Mouse (Mus musculus): ENCODE results near the gene Olfr649. TPM values are rescaled to one million over a fixed set of nuclear protein-coding genes. Genes with fewer than 3 reads are reported as not detected.

The Olfr649 gene
- not detected for total RNA-seq (2021)
- long read RNA-seq, experiment 1 = 0 reads
- long read RNA-seq, experiment 2 = 0 reads

GRCm38 (mm10) chr7:104195885-104196284 lies at the start of gene Olfr649:
Gene Olfr649 (minus strand): TSS chr7:104195985.
- DNase-seq (ENCODE audit: low spot score in 2 of 2) = no peak

GRCm38 (mm10) chr7:104244287-104245181 lies 48.7 kb upstream of the Olfr649 start, which contains the start of gene Trim34a:
Gene Trim34a (plus strand): TSS chr7:104244457.
- DNase-seq (ENCODE audit: low spot score in 2 of 2) = peak; percentile 4 to 12

GRCm38 (mm10) chr7:104243616-104244015 lies 47.8 kb upstream of the Olfr649 start:
- DNase-seq (ENCODE audit: low spot score in 2 of 2) = no peak

GRCm38 (mm10) chr7:104240857-104241256 lies 45.1 kb upstream of the Olfr649 start:
- DNase-seq (ENCODE audit: low spot score in 2 of 2) = no peak

GRCm38 (mm10) chr7:104231203-104231602 lies 35.4 kb upstream of the Olfr649 start:
- peak in 1 of 2 experiments; percentile 2 for DNase-seq (ENCODE audit: low spot score in 2 of 2)

- no peak for DNase-seq (ENCODE audit: low spot score in 2 of 2)
Observed at GRCm38 (mm10) chr7:104218701-104219569, 23.1 kb upstream of the Olfr649 start, which contains the start of gene Trim6. Gene Trim6 (plus strand): TSS chr7:104218793.

GRCm38 (mm10) chr7:104217881-104218280 lies 22.1 kb upstream of the Olfr649 start:
- no peak for DNase-seq (ENCODE audit: low spot score in 2 of 2)

GRCm38 (mm10) chr7:104216011-104216535 lies 20.3 kb upstream of the Olfr649 start:
- no peak for DNase-seq (ENCODE audit: low spot score in 2 of 2)

- no peak for DNase-seq (ENCODE audit: low spot score in 2 of 2)
Observed at GRCm38 (mm10) chr7:104206197-104206596, 10.4 kb upstream of the Olfr649 start.

- peak in 1 of 2 experiments; percentile 51 for DNase-seq (ENCODE audit: low spot score in 2 of 2)
Observed at GRCm38 (mm10) chr7:104199822-104200221, 4.0 kb upstream of the Olfr649 start.

GRCm38 (mm10) chr7:104191275-104191674 lies 4.5 kb downstream of the Olfr649 start:
- DNase-seq (ENCODE audit: low spot score in 2 of 2) = no peak

GRCm38 (mm10) chr7:104183292-104183691 lies 12.5 kb downstream of the Olfr649 start, which contains the start of gene Olfr648:
Gene Olfr648 (minus strand): TSS chr7:104183392.
- no peak for DNase-seq (ENCODE audit: low spot score in 2 of 2)

GRCm38 (mm10) chr7:104179074-104179473 lies 16.7 kb downstream of the Olfr649 start:
- no peak for DNase-seq (ENCODE audit: low spot score in 2 of 2)

GRCm38 (mm10) chr7:104178422-104179054 lies 17.2 kb downstream of the Olfr649 start:
- no peak for DNase-seq (ENCODE audit: low spot score in 2 of 2)

GRCm38 (mm10) chr7:104175085-104175484 lies 20.7 kb downstream of the Olfr649 start:
- DNase-seq (ENCODE audit: low spot score in 2 of 2) = no peak

- DNase-seq (ENCODE audit: low spot score in 2 of 2) = no peak
Observed at GRCm38 (mm10) chr7:104169634-104170204, 26.1 kb downstream of the Olfr649 start.

GRCm38 (mm10) chr7:104167105-104167504 lies 28.7 kb downstream of the Olfr649 start:
- DNase-seq (ENCODE audit: low spot score in 2 of 2) = no peak

- no peak for DNase-seq (ENCODE audit: low spot score in 2 of 2)
Observed at GRCm38 (mm10) chr7:104150456-104150855, 45.3 kb downstream of the Olfr649 start, which contains the start of gene Ubqlnl. Gene Ubqlnl (minus strand): TSS chr7:104150556.

- no peak for DNase-seq (ENCODE audit: low spot score in 2 of 2)
Observed at GRCm38 (mm10) chr7:104143179-104143578, 52.6 kb downstream of the Olfr649 start, which contains the start of gene Ubqln3. Gene Ubqln3 (minus strand): TSS chr7:104143279.

Measured in layer of hippocampus, postnatal 14 days (tissue).